Mouse (Mus musculus): ENCODE data around the gene Gtf2i.

Gene Gtf2i

DNA sequence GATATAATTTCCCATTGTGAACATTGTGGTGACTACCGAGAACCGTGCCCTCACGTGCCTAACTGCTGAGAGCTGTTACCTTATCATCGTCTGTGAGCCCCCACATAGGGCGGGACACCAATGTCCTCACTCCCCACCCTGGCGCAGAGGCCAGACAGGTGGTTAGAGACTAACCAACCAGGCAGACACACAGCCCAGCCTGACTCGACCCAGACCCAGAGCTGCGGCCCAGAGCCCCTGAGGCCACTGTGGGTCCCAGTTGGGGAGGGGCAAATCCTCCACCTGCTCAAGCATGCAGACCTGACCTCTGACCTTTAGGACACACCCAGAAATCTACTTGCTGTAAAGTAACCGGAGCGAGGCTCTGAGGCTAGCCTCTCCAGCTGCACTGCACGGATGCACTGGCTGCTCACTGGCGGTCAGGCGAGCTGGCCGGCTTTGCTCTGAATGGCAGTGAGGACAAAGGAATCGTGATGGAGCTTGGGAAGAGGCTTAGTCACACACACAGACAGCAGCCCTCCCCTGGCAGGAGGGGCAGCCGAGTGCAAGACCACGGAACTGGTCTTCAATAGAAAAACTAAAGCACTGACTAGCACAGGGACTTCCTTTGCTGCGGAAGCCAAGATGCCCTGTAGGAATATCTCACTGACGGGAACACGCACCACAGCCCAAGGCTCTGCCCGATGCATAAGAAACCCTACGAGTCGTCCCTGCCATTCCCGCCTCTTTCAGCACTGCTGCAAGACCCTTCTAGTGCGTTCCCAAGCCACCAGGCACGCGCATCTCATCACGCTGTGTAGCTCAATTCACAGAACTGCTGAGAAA, 76.4 kb downstream of the Gtf2i start:
- DNase-seq, result no peak

DNA sequence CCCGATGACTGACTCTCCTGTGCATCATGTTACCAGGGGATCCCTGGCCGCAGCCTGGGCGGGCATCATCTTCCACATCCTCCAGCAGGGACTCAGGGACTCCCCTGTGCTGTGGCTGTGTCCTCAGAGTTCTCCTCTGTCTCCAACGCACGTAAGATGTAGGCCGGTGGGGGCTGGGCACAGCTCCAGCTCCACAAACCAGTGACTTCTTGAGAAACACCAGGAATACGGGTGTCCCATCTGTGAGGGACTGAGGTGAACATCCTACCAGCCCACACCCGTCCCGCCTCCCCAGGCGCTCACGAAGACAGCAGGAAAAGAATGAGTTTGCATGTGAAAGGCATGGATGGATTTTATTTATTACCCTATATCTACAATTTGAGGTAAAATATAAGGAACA, 77.1 kb downstream of the Gtf2i start:
- no peak for DNase-seq

DNA sequence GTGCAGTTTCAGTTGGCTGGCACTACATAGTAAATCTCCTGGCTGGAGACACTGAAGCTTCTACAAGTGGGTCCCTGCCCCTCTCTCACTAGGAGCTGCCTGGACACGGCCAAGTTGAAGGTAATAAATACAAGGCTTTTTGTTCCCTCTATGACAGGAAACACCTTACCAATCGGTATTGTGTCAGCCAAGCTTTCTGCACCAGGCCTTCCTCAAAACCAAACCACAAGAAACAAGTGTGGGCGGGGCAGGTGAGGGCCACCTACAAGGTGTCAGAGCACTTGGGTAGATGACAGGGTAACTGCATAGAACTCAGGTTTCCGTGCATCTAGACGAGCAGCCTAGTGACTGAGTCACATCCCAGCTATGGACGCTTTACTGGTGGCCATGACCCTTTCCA, 77.8 kb downstream of the Gtf2i start:
- DNase-seq, result no peak

DNA sequence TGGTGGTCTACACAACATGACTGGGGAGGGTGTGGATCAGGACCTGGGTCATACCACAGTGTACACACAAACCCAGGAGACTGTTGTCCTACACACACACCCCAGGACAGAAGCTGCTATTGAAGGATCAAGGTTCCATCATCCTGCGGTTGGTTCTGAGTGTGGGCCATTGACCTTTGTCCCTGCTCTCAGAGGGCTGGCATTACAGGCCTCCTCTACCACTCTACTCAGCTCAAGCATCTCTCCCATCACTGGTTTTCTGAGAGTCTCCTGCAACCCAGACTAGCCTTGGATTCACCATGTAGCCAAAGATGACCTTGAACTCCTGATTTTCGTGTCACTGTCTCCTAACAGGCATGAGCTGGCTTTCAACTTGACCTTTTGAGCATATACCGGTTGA, 78.3 kb downstream of the Gtf2i start:
- no peak for DNase-seq

DNA sequence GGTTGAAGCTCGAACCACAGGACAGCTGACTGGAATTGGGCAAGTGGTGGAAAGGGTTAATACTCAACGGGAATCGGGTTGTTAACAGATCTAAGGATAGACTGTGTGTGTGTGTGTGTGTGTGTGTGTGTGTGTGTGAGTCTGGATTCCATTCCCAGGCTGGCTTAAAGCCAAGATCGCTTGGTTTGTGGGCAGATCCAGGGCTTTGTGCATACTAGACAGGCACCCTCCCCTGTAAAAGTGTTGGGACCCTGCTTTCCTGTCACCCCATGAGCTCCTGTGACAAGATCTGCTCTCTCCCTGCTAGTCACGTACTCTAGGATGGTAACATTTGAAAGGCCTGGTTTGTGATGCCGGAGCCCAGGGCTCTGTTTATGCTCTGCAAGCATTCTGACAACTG, 79.4 kb downstream of the Gtf2i start:
- no peak for DNase-seq

DNA sequence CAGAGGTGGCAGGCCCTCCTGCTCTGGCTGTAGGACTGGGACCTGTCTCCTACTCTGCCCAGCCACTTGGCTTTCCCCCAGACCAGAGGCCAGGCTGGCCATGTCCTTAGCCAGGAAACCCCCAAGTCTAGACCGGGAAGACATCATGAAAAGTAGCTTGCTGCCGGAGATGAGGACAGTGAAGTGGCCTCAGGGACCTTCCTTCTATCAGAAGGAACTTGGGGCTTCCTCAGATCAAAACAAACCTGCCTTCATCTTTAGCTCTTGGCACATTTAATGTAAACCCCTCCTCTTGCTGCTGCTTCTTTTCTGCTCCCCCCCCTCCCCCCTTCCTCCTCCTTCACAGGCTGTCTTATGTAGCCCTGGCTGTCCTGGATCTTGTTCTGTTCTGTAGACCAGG, 80.4 kb downstream of the Gtf2i start:
- DNase-seq, result no peak

DNA sequence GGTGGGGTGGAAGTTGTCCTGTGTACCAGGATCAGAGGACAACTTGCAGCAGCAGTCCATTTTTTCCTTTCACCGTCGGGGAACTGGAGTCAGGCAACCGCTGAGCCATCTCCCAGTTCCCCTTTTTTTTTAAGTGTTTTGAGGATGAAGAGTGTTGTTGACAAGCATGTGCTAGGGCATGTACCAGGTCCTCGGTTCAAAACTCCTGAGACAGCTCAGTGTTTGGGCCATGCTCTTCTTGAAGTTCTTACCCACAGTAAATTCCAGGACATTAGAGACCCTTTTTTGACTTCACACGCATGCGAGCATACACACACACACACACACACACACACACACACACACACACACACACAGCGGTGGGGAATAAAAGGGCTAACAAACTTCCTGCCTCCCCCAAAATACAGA, 81.3 kb downstream of the Gtf2i start:
- no peak for DNase-seq

DNA sequence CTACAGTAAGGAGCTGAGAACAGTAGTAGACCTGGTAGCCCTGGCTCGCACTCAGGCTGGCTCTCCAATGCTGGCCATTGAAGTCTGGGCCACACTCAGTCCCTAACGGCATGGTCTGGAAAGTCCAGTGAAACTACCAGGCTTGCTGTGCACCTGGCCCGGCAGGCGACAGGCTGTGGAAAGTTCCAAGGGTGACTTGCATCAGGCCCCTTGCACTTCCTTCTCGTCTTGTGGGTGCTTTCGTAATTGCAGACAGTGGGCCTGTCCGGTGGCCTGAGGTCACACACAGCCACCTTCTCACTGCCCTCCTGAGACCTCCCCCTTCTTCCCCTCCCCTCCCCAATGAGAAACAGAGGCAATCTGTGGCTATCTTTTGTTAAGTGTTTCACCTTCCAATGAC, 82.0 kb downstream of the Gtf2i start:
- DNase-seq, result no peak

DNA sequence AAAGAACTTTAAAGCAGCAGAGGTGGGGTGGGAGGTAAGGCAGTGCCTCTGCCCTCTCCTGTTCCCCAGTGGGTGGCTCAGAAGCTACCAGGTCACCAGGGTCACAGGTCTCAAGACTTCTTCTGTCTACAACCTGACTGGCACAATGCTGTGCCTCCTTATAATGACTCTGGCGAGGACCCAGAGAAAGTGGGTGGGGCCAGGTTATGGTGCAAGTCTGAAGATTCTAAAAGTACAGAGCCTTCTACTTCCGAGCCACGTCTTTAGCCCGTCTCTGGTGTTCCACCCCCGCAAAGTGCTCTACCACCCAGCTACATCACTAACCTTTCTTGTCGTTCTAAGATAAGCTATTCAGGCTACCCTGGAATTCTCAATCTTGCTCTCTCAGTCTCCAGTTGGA, 82.4 kb downstream of the Gtf2i start:
- DNase-seq, result no peak

DNA sequence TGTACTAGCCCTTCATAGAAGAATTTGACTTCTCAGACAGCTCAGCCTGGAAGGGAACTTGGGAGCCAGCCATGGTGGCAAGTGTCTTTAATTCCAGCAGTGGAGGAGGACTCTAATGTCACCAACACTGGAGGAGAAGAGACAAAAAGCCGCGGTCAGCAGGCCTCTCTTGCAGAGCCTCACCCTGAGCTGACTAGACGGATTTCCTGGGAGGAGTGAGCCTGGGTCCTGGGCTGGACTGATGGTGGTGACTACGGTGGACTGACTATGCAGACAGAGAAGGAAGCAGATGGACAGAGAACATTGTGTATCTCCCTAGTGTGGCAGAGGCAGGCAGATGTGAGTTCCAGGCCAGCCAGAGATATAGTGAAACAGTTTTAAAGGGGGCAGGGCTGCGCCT, 83.2 kb downstream of the Gtf2i start:
- no peak for DNase-seq

DNA sequence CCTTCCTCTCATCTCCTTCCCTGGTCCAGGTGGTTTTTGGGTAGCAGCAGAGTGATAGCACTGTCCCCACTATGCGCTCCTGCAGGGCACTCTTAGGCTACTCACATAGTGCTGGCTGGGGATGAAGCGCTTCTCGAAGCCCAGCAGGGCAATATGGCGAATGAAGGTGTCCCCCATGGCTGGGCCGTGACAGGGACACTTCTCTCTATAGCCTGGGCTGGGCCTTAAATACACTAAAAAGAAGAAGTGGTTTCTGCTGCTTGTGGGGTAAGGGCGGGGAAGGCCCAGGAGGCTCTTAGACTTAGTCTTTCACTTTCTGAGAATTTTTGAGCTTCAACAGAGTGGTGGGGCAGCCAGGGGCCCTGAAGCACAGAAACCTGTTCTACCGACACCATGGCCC, 85.2 kb downstream of the Gtf2i start, which contains the start of gene Ncf1:
TSS of gene Ncf1 (minus strand) at position 235 of the 400 bp plus-strand sequence.
- no peak for DNase-seq

DNA sequence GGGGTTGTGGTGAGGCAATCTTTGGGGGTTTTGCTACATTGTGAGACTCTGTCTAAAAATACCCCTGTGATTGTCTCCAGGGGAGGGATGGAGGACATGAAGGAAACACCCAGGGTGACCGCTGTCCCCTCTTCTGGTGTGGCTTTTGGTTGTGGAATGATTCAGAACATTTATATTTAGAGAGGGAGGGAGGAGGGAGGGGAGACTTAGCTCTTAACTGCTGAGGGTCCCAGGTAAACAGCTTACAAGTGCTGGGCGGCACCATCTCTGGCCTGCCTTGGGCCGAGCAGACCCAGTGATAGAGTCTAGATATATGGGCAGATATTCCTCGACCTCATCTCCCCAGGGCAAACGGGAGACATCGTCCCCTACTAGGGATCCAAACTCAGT, 86.3 kb downstream of the Gtf2i start:
- DNase-seq, result no peak

DNA sequence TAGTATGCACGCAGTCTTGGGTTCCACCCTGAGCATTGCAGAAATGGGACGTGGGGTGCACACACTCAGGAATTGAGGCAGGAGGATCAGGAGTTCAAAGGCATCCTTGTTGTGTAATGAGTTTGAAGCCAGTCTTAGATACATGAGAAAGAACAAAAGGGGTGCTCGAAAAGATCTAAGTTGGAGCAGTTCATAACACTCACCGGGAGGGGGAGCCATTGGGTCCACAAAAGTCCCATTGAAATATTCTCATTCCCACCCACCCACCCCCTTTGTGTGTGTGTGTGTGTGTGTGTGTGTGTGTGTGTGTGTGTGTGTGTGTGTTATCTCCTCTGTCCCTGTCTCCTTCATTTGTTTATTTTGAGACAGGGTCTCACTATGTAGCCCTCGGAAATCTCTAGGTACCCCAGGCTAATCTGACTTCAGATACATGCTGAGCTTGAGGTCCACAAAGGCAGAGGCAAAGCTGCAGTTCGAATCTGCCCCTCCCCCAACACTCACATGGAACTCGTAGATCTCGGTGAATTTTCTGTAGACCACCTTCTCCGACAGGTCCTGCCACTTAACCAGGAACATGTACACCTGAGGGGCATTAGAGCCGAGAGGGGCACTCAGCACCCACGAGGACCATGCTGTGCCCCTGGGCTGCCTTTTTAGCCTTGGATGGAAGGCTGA, 86.8 kb downstream of the Gtf2i start:
- DNase-seq, result no peak

DNA sequence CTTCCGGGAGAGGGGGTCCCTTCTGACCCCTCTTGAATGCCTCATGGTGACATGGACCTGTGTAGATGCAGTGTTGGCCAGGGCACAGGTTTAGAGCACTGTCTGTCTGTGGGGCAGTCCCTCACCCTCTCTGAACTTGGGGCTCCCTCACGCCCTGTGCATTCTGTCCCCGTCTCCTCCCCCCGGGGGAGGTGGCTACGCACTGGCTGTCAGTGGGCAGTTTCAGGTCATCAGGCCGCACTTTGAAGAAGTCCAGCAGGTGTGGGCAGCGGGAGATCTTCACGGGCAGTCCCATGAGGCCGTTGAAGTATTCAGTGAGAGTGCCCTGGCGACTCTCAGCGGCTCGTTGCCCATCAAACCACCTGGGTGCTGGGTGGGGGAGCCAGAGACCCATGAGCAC, 87.6 kb downstream of the Gtf2i start:
- no peak for DNase-seq

DNA sequence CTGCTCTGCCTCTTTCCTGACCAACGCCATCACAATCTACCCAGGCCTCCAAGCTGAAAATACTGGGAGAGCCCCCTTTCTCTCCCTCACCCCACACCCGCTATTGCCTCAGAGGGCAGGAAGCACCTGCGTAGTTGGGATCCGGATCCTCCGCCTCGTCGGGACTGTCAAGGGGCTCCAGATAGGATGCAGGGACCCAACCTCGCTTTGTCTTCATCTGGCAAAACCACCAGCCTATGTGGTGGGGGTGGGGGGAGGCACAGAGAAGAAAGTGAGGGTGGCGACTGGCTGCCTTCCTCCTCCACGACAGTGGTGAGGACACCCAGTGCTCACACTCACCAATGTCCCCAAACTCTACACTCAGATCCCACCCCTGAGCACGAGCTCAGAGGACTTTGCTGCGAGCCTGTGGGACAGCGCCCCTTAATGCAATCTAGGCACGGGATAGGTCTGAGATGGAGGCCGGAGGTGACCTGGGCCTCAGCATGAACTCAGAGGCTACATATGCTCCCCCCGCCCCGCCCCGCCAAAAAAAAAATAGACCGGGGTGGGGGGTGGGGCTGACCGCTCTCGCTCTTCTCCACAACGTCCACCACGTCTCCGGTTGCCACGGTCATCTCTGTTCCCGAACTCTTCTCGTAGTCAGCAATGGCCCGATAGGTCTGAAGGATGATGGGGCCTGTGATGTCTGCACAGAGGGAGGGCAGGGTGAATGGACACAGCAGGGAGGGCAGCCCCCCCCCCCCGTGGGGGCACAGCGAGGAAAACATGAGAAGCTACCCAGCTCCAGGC, 89.3 kb downstream of the Gtf2i start:
- no peak for DNase-seq

DNA sequence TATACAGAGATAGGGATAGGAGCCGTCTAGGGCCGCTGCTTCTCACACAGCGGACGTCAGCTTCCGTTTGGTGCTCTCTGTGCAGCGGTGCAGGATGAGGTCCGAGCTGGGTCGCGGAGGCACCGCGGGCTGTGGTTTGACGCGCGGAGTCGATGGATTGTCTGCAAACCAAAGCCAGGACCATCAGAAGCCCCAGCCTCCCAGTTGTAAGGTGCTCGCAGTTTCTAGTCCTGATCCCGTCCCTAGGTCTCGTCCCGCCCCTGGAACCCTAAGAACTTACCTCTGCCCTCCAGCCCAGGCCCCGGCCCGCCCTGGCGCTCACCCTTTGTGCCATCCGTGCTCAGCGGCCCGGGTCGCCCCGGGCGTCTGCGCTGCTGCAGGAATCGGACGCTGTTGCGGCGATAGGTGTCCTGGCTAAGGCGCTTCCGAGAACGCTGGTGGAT, 92.8 kb downstream of the Gtf2i start:
- DNase-seq, result no peak

DNA sequence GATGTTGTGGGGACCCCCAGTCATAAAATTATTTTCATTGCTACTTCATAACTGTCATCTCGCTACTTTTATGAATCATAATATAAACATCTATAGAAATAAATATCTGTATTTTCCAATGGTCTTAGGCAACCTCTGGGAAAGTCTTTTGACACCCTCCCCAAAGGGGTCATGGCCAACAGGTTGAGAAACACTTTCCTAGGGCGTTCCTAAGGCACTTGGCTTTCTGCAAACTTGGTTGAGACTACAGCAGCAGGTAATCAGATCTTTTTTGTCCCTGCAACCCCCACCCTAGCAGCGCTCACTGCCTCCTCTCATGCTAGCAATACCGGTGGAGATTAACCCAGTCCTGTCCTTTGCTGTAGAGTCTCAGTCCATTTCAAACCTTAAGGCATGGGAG, 93.3 kb downstream of the Gtf2i start:
- no peak for DNase-seq

DNA sequence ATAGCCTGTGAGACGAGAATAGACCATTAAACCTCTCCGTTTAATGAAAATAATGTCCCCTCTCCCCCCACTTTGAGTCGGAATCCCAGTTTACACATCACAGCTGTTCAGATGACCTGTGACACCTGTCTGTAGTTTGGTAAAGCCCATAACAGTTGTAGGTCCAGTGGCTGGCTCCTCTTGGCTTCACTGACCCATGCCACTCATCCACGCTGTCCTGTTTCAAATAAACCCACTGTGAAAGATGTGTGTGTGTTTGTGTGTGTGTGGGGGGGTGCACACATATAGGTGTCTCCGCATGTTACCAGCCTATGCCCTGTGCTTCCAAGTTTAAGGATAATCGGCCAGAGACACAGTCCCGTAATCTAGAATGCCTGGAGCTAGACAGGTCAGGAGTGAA, 96.7 kb downstream of the Gtf2i start:
- DNase-seq, result no peak

DNA sequence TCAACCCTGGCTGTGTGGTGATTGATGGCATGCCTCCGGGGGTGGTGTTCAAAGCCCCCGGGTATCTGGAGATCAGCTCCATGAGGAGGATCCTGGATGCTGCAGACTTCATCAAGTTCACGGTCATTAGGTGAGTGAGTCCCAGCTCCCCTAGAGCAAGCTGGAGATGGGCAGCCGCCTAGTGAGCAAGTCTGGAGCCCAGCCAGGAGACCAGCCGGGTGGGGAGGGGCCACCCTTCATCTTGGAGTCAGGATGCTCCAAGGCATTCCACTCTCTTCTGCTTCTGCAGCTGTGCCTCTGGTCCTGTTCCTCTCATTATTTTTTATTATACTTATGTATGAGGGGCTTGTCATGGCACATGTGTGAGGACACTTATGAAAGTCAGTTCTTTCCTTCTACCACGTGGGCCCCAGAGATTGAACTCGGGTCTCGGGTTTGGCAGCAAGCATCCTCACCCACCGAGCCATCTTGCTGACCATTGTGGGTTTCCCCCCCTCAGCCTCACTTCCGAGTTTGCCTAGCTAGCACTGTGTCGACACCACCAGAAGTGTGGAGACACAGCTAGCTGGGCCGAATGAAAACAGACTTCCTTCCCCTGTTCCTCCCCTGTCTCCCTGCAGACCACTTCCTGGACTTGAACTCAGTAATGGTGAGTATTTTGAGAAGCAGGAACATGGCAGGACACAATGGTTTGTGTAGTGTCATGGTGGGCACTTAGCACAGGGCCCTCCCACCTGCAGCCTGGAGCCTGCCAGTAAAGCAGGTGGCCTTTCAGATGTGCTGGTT, 100.3 kb downstream of the Gtf2i start:
- DNase-seq, result no peak

DNA sequence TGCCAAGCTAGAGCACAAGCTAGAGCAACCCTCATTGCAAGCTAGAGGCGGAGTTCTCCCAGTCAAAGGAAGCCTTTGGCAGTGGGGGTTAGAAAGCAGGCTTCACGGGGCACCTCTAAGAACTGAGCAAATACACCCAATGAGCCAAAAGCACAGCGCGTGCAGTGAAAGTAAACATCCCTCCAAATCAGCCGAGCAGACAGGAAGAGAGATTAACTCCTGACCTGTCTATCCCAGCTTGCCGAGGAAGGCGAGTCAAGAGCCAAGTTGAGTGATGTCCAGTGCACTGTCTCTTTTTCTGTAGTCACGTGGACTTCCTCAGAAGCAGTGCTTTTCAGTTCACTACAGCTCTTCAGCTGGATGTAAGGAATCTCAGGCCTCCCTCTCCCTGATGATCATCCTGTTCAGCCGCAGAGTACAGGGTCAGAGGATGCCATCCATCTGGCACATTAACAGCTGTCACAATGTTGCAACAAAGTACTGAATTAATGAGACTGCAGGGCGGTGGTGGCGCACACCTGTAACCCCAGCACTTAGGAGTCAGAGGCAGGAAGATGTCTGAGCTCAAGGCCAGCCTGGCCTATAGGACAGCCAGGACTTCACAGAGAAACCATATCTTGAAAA, 104.5 kb downstream of the Gtf2i start:
- no peak for DNase-seq

DNA sequence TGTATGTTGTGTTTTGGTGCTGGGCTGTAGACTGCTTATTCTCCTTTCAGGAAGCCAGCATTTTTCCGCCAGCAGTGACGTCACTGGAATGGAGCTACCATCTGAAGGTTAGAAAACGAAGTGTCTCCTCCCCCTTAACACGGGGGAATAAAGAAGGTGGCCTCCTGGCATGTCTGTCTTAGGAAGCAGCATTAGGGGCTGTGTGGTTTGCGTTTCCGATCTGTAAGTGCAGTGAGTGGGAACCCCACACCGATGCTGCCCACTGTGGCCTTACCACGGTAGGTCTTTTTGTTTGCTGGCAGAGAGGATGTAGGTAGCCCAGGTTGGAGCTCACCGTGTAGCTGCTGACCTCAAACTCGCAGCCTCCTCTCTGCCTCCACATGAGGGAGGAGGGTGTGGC, 107.8 kb downstream of the Gtf2i start:
- no peak for DNase-seq

DNA sequence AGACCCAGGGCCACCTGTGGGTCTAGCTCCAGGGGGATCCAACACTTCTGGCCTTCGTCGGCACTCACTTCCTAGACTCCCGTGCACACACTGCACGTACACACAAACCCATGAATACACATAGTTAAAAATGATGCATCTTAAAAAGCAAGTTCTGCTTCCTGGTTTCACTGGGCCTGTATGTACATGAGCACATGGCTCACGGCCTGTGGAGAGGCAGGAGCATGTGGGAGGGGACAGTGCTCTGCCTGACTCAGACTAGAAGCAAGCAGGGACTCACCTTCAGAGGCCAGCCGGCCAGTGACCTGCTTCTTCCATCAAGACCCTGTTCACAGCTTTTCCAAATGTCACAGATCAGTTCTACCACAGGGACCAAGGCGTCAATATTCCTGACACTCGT, 120.9 kb downstream of the Gtf2i start:
- no peak for DNase-seq

DNA sequence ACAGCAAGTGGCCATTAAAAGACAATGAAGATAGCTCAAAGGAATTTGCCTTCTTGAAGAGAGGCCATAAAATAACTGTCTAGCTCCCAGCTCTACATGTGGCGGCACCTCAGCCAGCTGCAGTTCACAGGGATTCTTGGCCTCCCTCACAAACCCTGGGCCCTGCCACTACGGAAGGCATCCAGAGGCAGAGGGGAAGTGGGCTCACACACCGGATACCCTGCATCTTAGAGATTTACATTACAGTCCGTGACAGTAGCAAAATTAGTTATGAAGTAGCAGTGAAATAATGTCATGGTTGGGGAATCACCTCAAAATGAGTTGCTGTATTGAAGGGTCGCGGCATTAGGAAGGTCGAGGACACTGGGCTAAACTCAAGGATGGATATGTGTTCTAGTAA, 126.0 kb downstream of the Gtf2i start:
- no peak for DNase-seq

Measured in cerebellum, adult 9-10 months (tissue).